Mouse (Mus musculus) thymus, adult 2 months (tissue): ENCODE measurements around the gene BC028528. TPM values are rescaled to one million over a fixed set of nuclear protein-coding genes. Genes with fewer than 3 reads are reported as not detected.
"Not testable (repeated sequence)": the region's sequence is repeated elsewhere in the genome, so short reads cannot be mapped to it uniquely, and the experiment has no call there.

Experiments used
- DNase-seq: peaks from one replicate; pipeline ENCODE4 v3.0.0; 2021
- H3K27ac ChIP-seq: fragments of 200-500 bp; 2 replicates; pipeline ENCODE4 v1.5.1; 2012; ENCODE audit warnings: low read length, control low read depth; ENCODE audit not compliant: control insufficient read depth, insufficient read depth
- H3K27me3 ChIP-seq: fragments of 200-500 bp; 2 replicates; pipeline ENCODE4 v1.6.1; 2012; ENCODE audit warnings: mild to moderate bottlenecking, low read length, moderate library complexity, mixed read lengths; ENCODE audit not compliant: control insufficient read depth, insufficient read depth
- H3K36me3 ChIP-seq: fragments of 200-500 bp; 2 replicates; pipeline ENCODE4 v1.6.1; 2012; ENCODE audit warnings: mild to moderate bottlenecking, low read length, moderate library complexity; ENCODE audit not compliant: control insufficient read depth, insufficient read depth
- H3K4me1 ChIP-seq: fragments of 200-500 bp; replicated peaks from 2 replicates; pipeline ENCODE4 v1.6.1; 2012; ENCODE audit warnings: low read length; ENCODE audit not compliant: control insufficient read depth, insufficient read depth
- H3K4me3 ChIP-seq: fragments of 200-500 bp; 2 replicates; pipeline ENCODE4 v1.5.1; 2012; ENCODE audit warnings: mild to moderate bottlenecking, low read length, control low read depth, moderate library complexity; ENCODE audit not compliant: control insufficient read depth, insufficient read depth
- CTCF ChIP-seq: fragments of 200-500 bp; IDR thresholded peaks from 2 replicates; pipeline ENCODE4 v1.5.1; 2012; ENCODE audit warnings: mild to moderate bottlenecking, control low read depth, low read length, moderate library complexity, borderline replicate concordance; ENCODE audit not compliant: control insufficient read depth, poor library complexity, insufficient read depth; ENCODE audit errors: extremely low read depth
- POLR2A ChIP-seq: fragments of 200-500 bp; IDR thresholded peaks from 2 replicates; pipeline ENCODE4 v1.6.1; 2012; ENCODE audit warnings: mild to moderate bottlenecking, low read length, control low read depth, moderate library complexity; ENCODE audit not compliant: control insufficient read depth, poor library complexity, insufficient read depth; ENCODE audit errors: extremely low read depth
- WGBS: fragments of 180-500 bp; shearing (Covaris S2); methylation state at CpG from one replicate; pipeline ENCODE4 v1.1.7; 2018; 5-methylcytosine and 5-hydroxymethylcytosine counted together
- polyA plus RNA-seq: library from polyadenylated mRNA; depleted of rRNA; stranded (reverse); fragments of >200 nt; gene quantifications from 2 replicates; pipeline ENCODE4 v1.2.3, GENCODE M21; 2012

BC028528 gene
- polyA plus RNA-seq, 1 experiment = 6.0 TPM

DNA sequence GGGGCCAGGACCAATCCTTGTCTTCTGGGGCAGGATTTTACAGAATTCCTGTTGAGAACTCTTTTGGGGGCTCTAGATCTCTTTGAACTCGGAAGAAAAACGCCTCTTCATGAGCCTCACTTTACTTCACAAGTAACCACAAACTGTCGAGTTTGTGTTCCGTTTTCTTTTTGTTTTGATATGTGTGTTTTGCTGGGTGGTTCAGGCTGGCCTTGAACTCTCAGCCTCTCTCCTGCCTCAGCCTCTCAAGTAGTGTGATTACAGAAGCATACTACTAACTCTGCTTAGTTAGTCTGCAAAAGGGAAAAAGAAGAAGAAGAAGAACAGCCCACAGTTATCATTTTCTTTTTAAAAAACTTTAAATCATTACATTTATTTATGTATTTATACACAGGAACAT is 32.4 kb upstream of the BC028528 start:
- Histone ChIP-seq H3K4me3 (no peak overlapping the region), H3K4me1 (peaks cover 33% of the 10 kb centered on the region), H3K27ac (peak overlapping the region; percentile 91), H3K36me3 (no peaks in the 10 kb centered on the region), H3K27me3 (no peaks in the 10 kb centered on the region)
- WGBS = 3% methylated on average over 4 of the region's 4 CpGs
- TF ChIP-seq CTCF (no peak), POLR2A (no peak)
- no peak for DNase-seq

DNA sequence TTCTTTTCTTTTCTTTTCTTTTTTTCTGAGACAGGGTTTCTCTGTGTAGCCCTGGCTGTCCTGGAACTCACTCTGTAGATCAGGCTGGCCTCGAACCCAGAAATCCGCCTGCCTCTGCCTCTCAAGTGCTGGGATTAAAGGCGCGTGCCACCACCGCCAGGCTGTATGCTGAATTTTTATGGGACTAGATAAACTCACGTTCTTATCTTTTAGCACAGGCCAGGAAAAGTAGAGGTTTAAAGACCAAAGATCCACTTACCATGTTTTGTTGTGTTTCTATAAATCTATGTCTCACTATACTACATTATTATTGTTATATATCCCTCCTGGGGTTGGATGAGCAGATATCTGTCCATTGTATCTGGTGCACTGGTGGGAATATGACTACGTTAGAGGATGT is 31.6 kb upstream of the BC028528 start:
- H3K27ac ChIP-seq = peak overlapping the region; percentile 91
- WGBS = 92% methylated on average over 7 of the region's 7 CpGs

GRCm38 (mm10) chr3:95920532-95920931 is 28.7 kb upstream of the BC028528 start:
- peaks cover 17% of the 10 kb centered on the region for H3K4me1 ChIP-seq
- DNase-seq, H3K27me3 ChIP-seq, H3K27ac ChIP-seq, H3K4me3 ChIP-seq, H3K36me3 ChIP-seq: not testable (repeated sequence)
- 96% methylated on average over 2 of the region's 2 CpGs for WGBS

More for the DNA sequence above, 31.6 kb upstream of the BC028528 start:
- H3K27me3 ChIP-seq, H3K4me3 ChIP-seq, DNase-seq, H3K36me3 ChIP-seq: not testable (repeated sequence)
- H3K4me1 ChIP-seq = peaks cover 32% of the 10 kb centered on the region

- no peaks in the 10 kb centered on the region for H3K36me3 ChIP-seq
These were observed 25.0 kb upstream of the BC028528 start for GRCm38 (mm10) chr3:95916760-95917159.

GRCm38 (mm10) chr3:95914706-95915105 is 22.9 kb upstream of the BC028528 start:
- TF ChIP-seq POLR2A (no peak), CTCF (no peak)
- no peaks in the 10 kb centered on the region for H3K36me3 ChIP-seq
- no peak overlapping the region for H3K4me3 ChIP-seq
- H3K27ac ChIP-seq = no peak overlapping the region
- no peaks in the 10 kb centered on the region for H3K27me3 ChIP-seq
- WGBS = 97% methylated on average over 4 of the region's 4 CpGs
- no peak for DNase-seq
- H3K4me1 ChIP-seq = peaks cover 6% of the 10 kb centered on the region

More at GRCm38 (mm10) chr3:95916760-95917159, 25.0 kb upstream of the BC028528 start:
- TF ChIP-seq POLR2A (no peak), CTCF (no peak)
- Histone ChIP-seq H3K4me3 (no peak overlapping the region), H3K27me3 (no peaks in the 10 kb centered on the region), H3K27ac (no peak overlapping the region), H3K4me1 (no peaks in the 10 kb centered on the region)
- DNase-seq = no peak
- 61% methylated on average over 7 of the region's 7 CpGs for WGBS

- Histone ChIP-seq H3K27me3 (peaks cover 18% of the 10 kb centered on the region), H3K4me3 (no peak overlapping the region), H3K27ac (no peak overlapping the region), H3K36me3 (no peaks in the 10 kb centered on the region), H3K4me1 (peaks cover 22% of the 10 kb centered on the region)
- DNase-seq = no peak
- 68% methylated on average over 4 of the region's 4 CpGs for WGBS
- TF ChIP-seq POLR2A (no peak), CTCF (no peak)
These were observed 15.8 kb upstream of the BC028528 start for GRCm38 (mm10) chr3:95907613-95908012.

GRCm38 (mm10) chr3:95906860-95907259 is 15.1 kb upstream of the BC028528 start:
- no peak overlapping the region for H3K27ac ChIP-seq
- 2% methylated on average over 12 of the region's 12 CpGs for WGBS
- peaks cover 18% of the 10 kb centered on the region for H3K27me3 ChIP-seq
- peaks cover 22% of the 10 kb centered on the region for H3K4me1 ChIP-seq
- TF ChIP-seq POLR2A (no peak), CTCF (peak; percentile 85)
- H3K4me3 ChIP-seq = peak overlapping the region; percentile 15; the same call in 1 of the 2 replicates
- peak; percentile 80 for DNase-seq
- H3K36me3 ChIP-seq = no peaks in the 10 kb centered on the region
